Mouse (Mus musculus): ENCODE data around the gene Prkcq.

Prkcq gene

GRCm38 (mm10) chr2:11264836-11265235, 92.9 kb downstream of the Prkcq start:
- DNase-seq (ENCODE audit: low read depth, low spot score), result no peak
- Histone ChIP-seq H3K36me3 (ENCODE audit: control insufficient read depth, insufficient read depth, low read length, poor library complexity, severe bottlenecking) (no peaks in the 10 kb centered on the region), H3K27me3 (ENCODE audit: control insufficient read depth, insufficient read depth, low read length, poor library complexity, severe bottlenecking) (no peaks in the 10 kb centered on the region)

- Histone ChIP-seq H3K27me3 (ENCODE audit: control insufficient read depth, insufficient read depth, low read length, poor library complexity, severe bottlenecking) (no peaks in the 10 kb centered on the region), H3K36me3 (ENCODE audit: control insufficient read depth, insufficient read depth, low read length, poor library complexity, severe bottlenecking) (no peaks in the 10 kb centered on the region)
- no peak for DNase-seq (ENCODE audit: low read depth, low spot score)
Measured at GRCm38 (mm10) chr2:11265455-11265854, 93.5 kb downstream of the Prkcq start.

- Histone ChIP-seq H3K27me3 (ENCODE audit: control insufficient read depth, insufficient read depth, low read length, poor library complexity, severe bottlenecking) (no peaks in the 10 kb centered on the region), H3K36me3 (ENCODE audit: control insufficient read depth, insufficient read depth, low read length, poor library complexity, severe bottlenecking) (no peaks in the 10 kb centered on the region)
- DNase-seq (ENCODE audit: low read depth, low spot score), result peak; percentile 22
Measured at GRCm38 (mm10) chr2:11266294-11266693, 94.4 kb downstream of the Prkcq start.

GRCm38 (mm10) chr2:11278965-11279364, 107.1 kb downstream of the Prkcq start:
- H3K27me3 ChIP-seq (ENCODE audit: control insufficient read depth, insufficient read depth, low read length, poor library complexity, severe bottlenecking), result no peaks in the 10 kb centered on the region
- no peaks in the 10 kb centered on the region for H3K36me3 ChIP-seq (ENCODE audit: control insufficient read depth, insufficient read depth, low read length, poor library complexity, severe bottlenecking)
- DNase-seq (ENCODE audit: low read depth, low spot score), result no peak

GRCm38 (mm10) chr2:11280247-11280646, 108.3 kb downstream of the Prkcq start:
- Histone ChIP-seq H3K36me3 (ENCODE audit: control insufficient read depth, insufficient read depth, low read length, poor library complexity, severe bottlenecking) (no peaks in the 10 kb centered on the region), H3K27me3 (ENCODE audit: control insufficient read depth, insufficient read depth, low read length, poor library complexity, severe bottlenecking) (no peaks in the 10 kb centered on the region)
- DNase-seq (ENCODE audit: low read depth, low spot score), result no peak

GRCm38 (mm10) chr2:11287834-11288530, 116.1 kb downstream of the Prkcq start:
- DNase-seq (ENCODE audit: low read depth, low spot score), result no peak
- Histone ChIP-seq H3K36me3 (ENCODE audit: control insufficient read depth, insufficient read depth, low read length, poor library complexity, severe bottlenecking) (no peaks in the 10 kb centered on the region), H3K27me3 (ENCODE audit: control insufficient read depth, insufficient read depth, low read length, poor library complexity, severe bottlenecking) (no peaks in the 10 kb centered on the region)

- DNase-seq (ENCODE audit: low read depth, low spot score), result peak; percentile 83
- no peaks in the 10 kb centered on the region for H3K27me3 ChIP-seq (ENCODE audit: control insufficient read depth, insufficient read depth, low read length, poor library complexity, severe bottlenecking)
- no peaks in the 10 kb centered on the region for H3K36me3 ChIP-seq (ENCODE audit: control insufficient read depth, insufficient read depth, low read length, poor library complexity, severe bottlenecking)
Measured at GRCm38 (mm10) chr2:11288531-11288846, 116.6 kb downstream of the Prkcq start.

- no peaks in the 10 kb centered on the region for H3K27me3 ChIP-seq (ENCODE audit: control insufficient read depth, insufficient read depth, low read length, poor library complexity, severe bottlenecking)
- DNase-seq (ENCODE audit: low read depth, low spot score), result no peak
- no peaks in the 10 kb centered on the region for H3K36me3 ChIP-seq (ENCODE audit: control insufficient read depth, insufficient read depth, low read length, poor library complexity, severe bottlenecking)
Measured at GRCm38 (mm10) chr2:11290931-11291330, 119.0 kb downstream of the Prkcq start.

- Histone ChIP-seq H3K27me3 (ENCODE audit: control insufficient read depth, insufficient read depth, low read length, poor library complexity, severe bottlenecking) (no peaks in the 10 kb centered on the region), H3K36me3 (ENCODE audit: control insufficient read depth, insufficient read depth, low read length, poor library complexity, severe bottlenecking) (no peaks in the 10 kb centered on the region)
- no peak for DNase-seq (ENCODE audit: low read depth, low spot score)
Measured at GRCm38 (mm10) chr2:11291570-11292405, 119.9 kb downstream of the Prkcq start.

GRCm38 (mm10) chr2:11293144-11293543, 121.2 kb downstream of the Prkcq start:
- no peak for DNase-seq (ENCODE audit: low read depth, low spot score)
- H3K27me3 ChIP-seq (ENCODE audit: control insufficient read depth, insufficient read depth, low read length, poor library complexity, severe bottlenecking), result no peaks in the 10 kb centered on the region
- no peaks in the 10 kb centered on the region for H3K36me3 ChIP-seq (ENCODE audit: control insufficient read depth, insufficient read depth, low read length, poor library complexity, severe bottlenecking)

- Histone ChIP-seq H3K27me3 (ENCODE audit: control insufficient read depth, insufficient read depth, low read length, poor library complexity, severe bottlenecking) (no peaks in the 10 kb centered on the region), H3K36me3 (ENCODE audit: control insufficient read depth, insufficient read depth, low read length, poor library complexity, severe bottlenecking) (no peaks in the 10 kb centered on the region)
- no peak for DNase-seq (ENCODE audit: low read depth, low spot score)
Measured at GRCm38 (mm10) chr2:11294643-11295191, 122.8 kb downstream of the Prkcq start.

GRCm38 (mm10) chr2:11298811-11299210, 126.9 kb downstream of the Prkcq start:
- no peaks in the 10 kb centered on the region for H3K36me3 ChIP-seq (ENCODE audit: control insufficient read depth, insufficient read depth, low read length, poor library complexity, severe bottlenecking)
- DNase-seq (ENCODE audit: low read depth, low spot score), result no peak

GRCm38 (mm10) chr2:11299366-11299765, 127.5 kb downstream of the Prkcq start:
- no peaks in the 10 kb centered on the region for H3K36me3 ChIP-seq (ENCODE audit: control insufficient read depth, insufficient read depth, low read length, poor library complexity, severe bottlenecking)
- H3K27me3 ChIP-seq (ENCODE audit: control insufficient read depth, insufficient read depth, low read length, poor library complexity, severe bottlenecking), result no peaks in the 10 kb centered on the region
- DNase-seq (ENCODE audit: low read depth, low spot score), result no peak

More at GRCm38 (mm10) chr2:11298811-11299210, 126.9 kb downstream of the Prkcq start:
- H3K27me3 ChIP-seq (ENCODE audit: control insufficient read depth, insufficient read depth, low read length, poor library complexity, severe bottlenecking), result no peaks in the 10 kb centered on the region

- Histone ChIP-seq H3K36me3 (ENCODE audit: control insufficient read depth, insufficient read depth, low read length, poor library complexity, severe bottlenecking) (no peaks in the 10 kb centered on the region), H3K27me3 (ENCODE audit: control insufficient read depth, insufficient read depth, low read length, poor library complexity, severe bottlenecking) (no peaks in the 10 kb centered on the region)
- no peak for DNase-seq (ENCODE audit: low read depth, low spot score)
Measured at GRCm38 (mm10) chr2:11300362-11300761, 128.5 kb downstream of the Prkcq start.

- Histone ChIP-seq H3K36me3 (ENCODE audit: control insufficient read depth, insufficient read depth, low read length, poor library complexity, severe bottlenecking) (no peaks in the 10 kb centered on the region), H3K27me3 (ENCODE audit: control insufficient read depth, insufficient read depth, low read length, poor library complexity, severe bottlenecking) (no peaks in the 10 kb centered on the region)
- peak; percentile 73 for DNase-seq (ENCODE audit: low read depth, low spot score)
Measured at GRCm38 (mm10) chr2:11320241-11320640, 148.3 kb downstream of the Prkcq start.
